Mouse (Mus musculus): ENCODE measurements around the gene Gm49318. TPM values are rescaled to one million over a fixed set of nuclear protein-coding genes. Genes with fewer than 3 reads are reported as not detected.
"Not testable (repeated sequence)": the region's sequence is repeated elsewhere in the genome, so short reads cannot be mapped to it uniquely, and the experiment has no call there.

The Gm49318 gene
- polyA plus RNA-seq, 1 experiment, result not detected

- 76% methylated on average over 5 of the region's 5 CpGs for WGBS
- not testable (repeated sequence) for DNase-seq (ENCODE audit: low read depth, low spot score)
Measured at GRCm38 (mm10) chr9:22075778-22076177, 4.7 kb upstream of the Gm49318 start.

GRCm38 (mm10) chr9:22072276-22072675 lies 1.2 kb upstream of the Gm49318 start:
- WGBS, result 87% methylated on average over 4 of the region's 4 CpGs
- DNase-seq (ENCODE audit: low read depth, low spot score), result no peak

- 58% methylated on average over 4 of the region's 4 CpGs for WGBS
- DNase-seq (ENCODE audit: low read depth, low spot score), result no peak
Measured at GRCm38 (mm10) chr9:22069881-22070553, 1.0 kb downstream of the Gm49318 start.

- WGBS, result 91% methylated on average over 5 of the region's 5 CpGs
- DNase-seq (ENCODE audit: low read depth, low spot score), result no peak
Measured at GRCm38 (mm10) chr9:22067195-22067594, 3.9 kb downstream of the Gm49318 start.

GRCm38 (mm10) chr9:22066433-22066832 lies 4.6 kb downstream of the Gm49318 start:
- no peak for DNase-seq (ENCODE audit: low read depth, low spot score)
- WGBS, result 69% methylated on average over 3 of the region's 3 CpGs

GRCm38 (mm10) chr9:22065642-22066041 lies 5.4 kb downstream of the Gm49318 start:
- 88% methylated on average over 11 of the region's 11 CpGs for WGBS
- DNase-seq (ENCODE audit: low read depth, low spot score), result no peak

- 25% methylated on average over 3 of the region's 3 CpGs for WGBS
- DNase-seq (ENCODE audit: low read depth, low spot score), result no peak
Measured at GRCm38 (mm10) chr9:22064341-22064740, 6.7 kb downstream of the Gm49318 start.

GRCm38 (mm10) chr9:22061339-22061738 lies 9.7 kb downstream of the Gm49318 start:
- no peak for DNase-seq (ENCODE audit: low read depth, low spot score)
- 67% methylated on average over 2 of the region's 2 CpGs for WGBS

GRCm38 (mm10) chr9:22058011-22058424 lies 13.0 kb downstream of the Gm49318 start:
- no peak for DNase-seq (ENCODE audit: low read depth, low spot score)
- 90% methylated on average over 9 of the region's 9 CpGs for WGBS

- no peak for DNase-seq (ENCODE audit: low read depth, low spot score)
- WGBS, result 96% methylated on average over 9 of the region's 9 CpGs
Measured at GRCm38 (mm10) chr9:22057031-22057517, 14.0 kb downstream of the Gm49318 start.

GRCm38 (mm10) chr9:22056303-22056910 lies 14.7 kb downstream of the Gm49318 start:
- DNase-seq (ENCODE audit: low read depth, low spot score), result no peak
- WGBS, result 38% methylated on average over 9 of the region's 9 CpGs

GRCm38 (mm10) chr9:22055713-22056112 lies 15.3 kb downstream of the Gm49318 start:
- 24% methylated on average over 29 of the region's 29 CpGs for WGBS
- DNase-seq (ENCODE audit: low read depth, low spot score), result no peak

GRCm38 (mm10) chr9:22054411-22055076 lies 16.5 kb downstream of the Gm49318 start:
- no peak for DNase-seq (ENCODE audit: low read depth, low spot score)
- WGBS, result 3% methylated on average over 32 of the region's 32 CpGs

GRCm38 (mm10) chr9:22053657-22054056 lies 17.4 kb downstream of the Gm49318 start:
- WGBS, result 29% methylated on average over 6 of the region's 7 CpGs
- no peak for DNase-seq (ENCODE audit: low read depth, low spot score)

- 2% methylated on average over 28 of the region's 28 CpGs for WGBS
- no peak for DNase-seq (ENCODE audit: low read depth, low spot score)
Measured at GRCm38 (mm10) chr9:22051958-22052254, 19.2 kb downstream of the Gm49318 start, which contains the start of gene Elavl3. TSS of gene Elavl3 (minus strand) at chr9:22052023.

GRCm38 (mm10) chr9:22051161-22051957 lies 19.7 kb downstream of the Gm49318 start:
- 3% methylated on average over 67 of the region's 67 CpGs for WGBS
- no peak for DNase-seq (ENCODE audit: low read depth, low spot score)

- DNase-seq (ENCODE audit: low read depth, low spot score), result no peak
- WGBS, result 1% methylated on average over 43 of the region's 43 CpGs
Measured at GRCm38 (mm10) chr9:22050351-22050889, 20.6 kb downstream of the Gm49318 start.

GRCm38 (mm10) chr9:22049721-22050270 lies 21.3 kb downstream of the Gm49318 start:
- no peak for DNase-seq (ENCODE audit: low read depth, low spot score)
- 47% methylated on average over 4 of the region's 4 CpGs for WGBS

- no peak for DNase-seq (ENCODE audit: low read depth, low spot score)
- 33% methylated on average over 11 of the region's 11 CpGs for WGBS
Measured at GRCm38 (mm10) chr9:22049315-22049714, 21.7 kb downstream of the Gm49318 start.

Data from large intestine, adult 2 months (tissue).